Mouse (Mus musculus) liver, embryonic 14.5 days (tissue): Measurements from ENCODE around the gene Insc.

Experiments used
- CTCF ChIP-seq: IDR thresholded peaks from 2 replicates; pipeline ENCODE4 v1.5.1; 2016; ENCODE audit warnings: antibody characterized with exemption, low read depth, control low read depth
- EP300 ChIP-seq: IDR thresholded peaks from 2 replicates; pipeline ENCODE4 v1.6.1; 2016; ENCODE audit warnings: antibody characterized with exemption, low read depth

GRCm38 (mm10) chr7:114710419-114710818, 33.1 kb upstream of the Insc start:
- no peak for TF ChIP-seq EP300
- TF ChIP-seq CTCF, result no peak
